Mouse (Mus musculus) myocyte (in vitro differentiated cells): Measurements from ENCODE around the gene Nap1l1. TPM values are rescaled to one million over a fixed set of nuclear protein-coding genes. Genes with fewer than 3 reads are reported as not detected.
A peak's percentile ranks its signal among the peaks of the same experiment; 100 is the strongest.
"Not testable (repeated sequence)": the region's sequence is repeated elsewhere in the genome, so short reads cannot be mapped to it uniquely, and the experiment has no call there.

ENCODE experiments used
- H3K27me3 ChIP-seq: one replicate; pipeline ENCODE4 v1.6.1; 2011; ENCODE audit not compliant: control insufficient read depth, insufficient read depth, insufficient read length
- H3K36me3 ChIP-seq: one replicate; pipeline ENCODE4 v1.6.1; 2011; ENCODE audit not compliant: control insufficient read depth, insufficient read depth
- H3K4me2 ChIP-seq: one replicate; pipeline ENCODE4 v1.6.1; 2011; ENCODE audit warnings: low read depth, control low read depth
- H3K4me3 ChIP-seq: one replicate; pipeline ENCODE4 v1.5.1; 2011; ENCODE audit warnings: mild to moderate bottlenecking, control low read depth, moderate library complexity
- H3K79me2 ChIP-seq: one replicate; pipeline ENCODE4 v1.6.1; 2011; ENCODE audit not compliant: control insufficient read depth, insufficient read depth
- H3ac ChIP-seq: one replicate; pipeline ENCODE4 v1.6.1; 2011; ENCODE audit not compliant: control insufficient read depth, insufficient read length
- CEBPB ChIP-seq: IDR thresholded peaks from 2 replicates; pipeline ENCODE4 v1.6.1; 2011; ENCODE audit warnings: mild to moderate bottlenecking, moderate library complexity; ENCODE audit not compliant: poor library complexity, insufficient read depth, severe bottlenecking
- E2F4 ChIP-seq: IDR thresholded peaks from one replicate; pipeline ENCODE4 v1.6.1; 2011; ENCODE audit warnings: mild to moderate bottlenecking, control low read depth, moderate library complexity; ENCODE audit not compliant: insufficient read depth
- MAX ChIP-seq: IDR thresholded peaks from one replicate; pipeline ENCODE4 v1.6.1; 2011; ENCODE audit warnings: low read depth, mild to moderate bottlenecking, control low read depth
- MYOD1 ChIP-seq, 3 experiments: IDR thresholded peaks; one replicate each; pipeline ENCODE4 v1.6.1; 2011; ENCODE audit warnings: control low read depth in 2 of 3, low read depth in 2 of 3, mild to moderate bottlenecking in 2 of 3, moderate library complexity in 1 of 3; ENCODE audit not compliant: insufficient read length in 2 of 3, control insufficient read depth in 1 of 3
- MYOG ChIP-seq, 3 experiments: IDR thresholded peaks; one replicate each; pipeline ENCODE4 v1.6.1; 2011; ENCODE audit warnings: control low read depth in 2 of 3, low read depth in 2 of 3, mild to moderate bottlenecking in 2 of 3; ENCODE audit not compliant: insufficient read length in 2 of 3, control insufficient read depth in 1 of 3, insufficient read depth in 1 of 3
- POLR2A ChIP-seq: IDR thresholded peaks from one replicate; pipeline ENCODE4 v1.6.1; 2011; ENCODE audit warnings: low read depth, mild to moderate bottlenecking, control low read depth, moderate library complexity; ENCODE audit not compliant: insufficient read length
- POLR2AphosphoS2 ChIP-seq: IDR thresholded peaks from one replicate; pipeline ENCODE4 v1.6.1; 2011; ENCODE audit warnings: low read depth, control low read depth; ENCODE audit not compliant: insufficient read length
- REST ChIP-seq: IDR thresholded peaks from one replicate; pipeline ENCODE4 v1.6.1; 2011; ENCODE audit warnings: mild to moderate bottlenecking, control low read depth, moderate library complexity; ENCODE audit not compliant: insufficient read depth, insufficient read length
- SRF ChIP-seq: IDR thresholded peaks from one replicate; pipeline ENCODE4 v1.6.1; 2011; ENCODE audit warnings: low read depth; ENCODE audit not compliant: control insufficient read depth, insufficient read length
- TCF12 ChIP-seq: IDR thresholded peaks from one replicate; pipeline ENCODE4 v1.6.1; 2011; ENCODE audit warnings: mild to moderate bottlenecking, control low read depth; ENCODE audit not compliant: poor library complexity, insufficient read depth, severe bottlenecking
- TCF3 ChIP-seq: IDR thresholded peaks from one replicate; pipeline ENCODE4 v1.6.1; 2011; ENCODE audit warnings: low read depth, control low read depth; ENCODE audit not compliant: insufficient read length
- USF1 ChIP-seq: IDR thresholded peaks from one replicate; pipeline ENCODE4 v1.6.1; 2011; ENCODE audit warnings: low read depth, mild to moderate bottlenecking, control low read depth, moderate library complexity
- polyA plus RNA-seq: library from polyadenylated mRNA; unstranded; fragments of >200 nt; fragmentation: generic; extraction: Trizol; gene quantifications from one replicate; pipeline ENCODE4 v1.2.1, GENCODE M21; 2012; ENCODE audit warnings: missing spikeins

Nap1l1 gene
- polyA plus RNA-seq, 1 experiment, result 130 TPM

DNA sequence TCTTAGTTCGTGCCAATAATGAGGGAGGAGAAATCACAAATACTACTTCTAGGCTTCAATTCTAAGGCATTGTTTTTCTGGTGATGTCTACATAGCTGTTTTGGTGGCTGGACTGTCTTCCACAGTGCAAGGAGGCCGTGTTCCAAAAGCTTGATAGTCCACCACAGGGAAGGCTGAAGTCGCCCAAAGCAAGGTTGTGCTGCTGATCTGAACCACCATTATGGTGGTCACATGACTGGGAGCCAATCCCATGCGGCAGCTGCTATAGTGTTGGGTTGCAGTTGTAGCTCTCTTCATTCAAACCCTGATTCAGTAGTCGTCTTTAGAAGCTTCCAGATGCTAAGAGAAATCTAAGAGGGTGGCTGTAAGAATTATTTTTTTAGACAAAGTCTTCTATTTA, 6.6 kb downstream of the Nap1l1 start:
- Histone ChIP-seq H3K27me3 (no peaks in the 10 kb centered on the region), H3K4me3 (no peak overlapping the region), H3ac (no peak overlapping the region), H3K4me2 (no peak overlapping the region), H3K79me2 (peaks cover 99% of the 10 kb centered on the region), H3K36me3 (peaks cover 26% of the 10 kb centered on the region)
- no peak for TF ChIP-seq MAX
- TF ChIP-seq CEBPB, result no peak
- peak; percentile 42 for TF ChIP-seq USF1

DNA sequence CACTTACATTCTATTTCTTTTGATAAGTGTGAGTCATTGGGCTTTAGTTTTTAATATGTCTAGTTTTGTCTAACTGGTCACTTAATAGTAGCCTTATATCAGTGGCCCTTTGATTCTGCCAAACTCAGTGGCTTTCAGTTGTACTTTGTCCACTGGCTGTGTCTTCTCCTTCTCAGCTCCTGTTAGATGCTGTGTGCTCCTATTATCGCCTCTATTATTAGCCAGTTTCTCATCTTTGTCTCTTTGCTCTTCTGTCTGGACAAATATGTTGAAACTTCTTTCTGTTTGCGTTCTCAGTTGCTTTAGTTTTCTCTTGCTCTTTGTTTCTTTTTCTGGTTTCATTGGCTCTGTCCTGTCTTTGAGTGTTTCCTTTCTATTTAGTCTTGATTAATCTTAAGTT, 9.6 kb downstream of the Nap1l1 start:
- TF ChIP-seq REST, result no peak
- no peak for TF ChIP-seq MYOG (IDR thresholded peaks at IDR 0.05; ENCODE audit: control insufficient read depth in 1 of 3, insufficient read depth in 1 of 3, insufficient read length in 2 of 3, low read depth in 2 of 3)
- TF ChIP-seq CEBPB, result no peak
- no peak for TF ChIP-seq MYOD1 (IDR thresholded peaks at IDR 0.05; ENCODE audit: control insufficient read depth in 1 of 3, insufficient read length in 2 of 3, low read depth in 2 of 3)
- TF ChIP-seq TCF12, result no peak
- no peak for TF ChIP-seq SRF
- no peak for TF ChIP-seq E2F4
- TF ChIP-seq POLR2AphosphoS2, result no peak
- no peak for TF ChIP-seq MAX
- no peak for TF ChIP-seq TCF3
- Histone ChIP-seq H3K4me3 (no peak overlapping the region), H3K36me3 (peaks cover 46% of the 10 kb centered on the region), H3K4me2 (no peak overlapping the region), H3K79me2 (peaks cover 97% of the 10 kb centered on the region), H3K27me3 (no peaks in the 10 kb centered on the region), H3ac (no peak overlapping the region)

GRCm38 (mm10) chr10:111484079-111484478, 11.1 kb downstream of the Nap1l1 start:
- H3ac ChIP-seq, result no peak overlapping the region
- H3K4me2 ChIP-seq, result no peak overlapping the region
- H3K79me2 ChIP-seq, result peaks cover 97% of the 10 kb centered on the region
- H3K4me3 ChIP-seq, result no peak overlapping the region
- TF ChIP-seq SRF (no peak), E2F4 (no peak), POLR2AphosphoS2 (no peak), CEBPB (no peak), REST (no peak), MAX (no peak), USF1 (no peak), TCF12 (no peak), TCF3 (no peak), MYOG (IDR thresholded peaks at IDR 0.05; ENCODE audit: control insufficient read depth in 1 of 3, insufficient read depth in 1 of 3, insufficient read length in 2 of 3, low read depth in 2 of 3) (no peak), MYOD1 (IDR thresholded peaks at IDR 0.05; ENCODE audit: control insufficient read depth in 1 of 3, insufficient read length in 2 of 3, low read depth in 2 of 3) (no peak)
- H3K27me3 ChIP-seq, result no peaks in the 10 kb centered on the region
- H3K36me3 ChIP-seq, result peaks cover 56% of the 10 kb centered on the region

GRCm38 (mm10) chr10:111488793-111489192, 15.8 kb downstream of the Nap1l1 start:
- H3K27me3 ChIP-seq, result no peaks in the 10 kb centered on the region
- no peak for TF ChIP-seq CEBPB
- TF ChIP-seq USF1, result no peak
- no peak for TF ChIP-seq POLR2A
- TF ChIP-seq TCF12, result no peak
- TF ChIP-seq SRF, result no peak
- TF ChIP-seq MYOD1 (IDR thresholded peaks at IDR 0.05; ENCODE audit: control insufficient read depth in 1 of 3, insufficient read length in 2 of 3, low read depth in 2 of 3), result no peak
- TF ChIP-seq MAX, result no peak
- TF ChIP-seq POLR2AphosphoS2, result no peak
- TF ChIP-seq MYOG (IDR thresholded peaks at IDR 0.05; ENCODE audit: control insufficient read depth in 1 of 3, insufficient read depth in 1 of 3, insufficient read length in 2 of 3, low read depth in 2 of 3), result no peak
- no peak for TF ChIP-seq TCF3
- TF ChIP-seq REST, result no peak
- no peak for TF ChIP-seq E2F4
- H3K4me2 ChIP-seq, result no peak overlapping the region
- H3K36me3 ChIP-seq, result peaks cover 80% of the 10 kb centered on the region
- no peak overlapping the region for H3ac ChIP-seq
- H3K4me3 ChIP-seq, result no peak overlapping the region
- peaks cover 51% of the 10 kb centered on the region for H3K79me2 ChIP-seq

DNA sequence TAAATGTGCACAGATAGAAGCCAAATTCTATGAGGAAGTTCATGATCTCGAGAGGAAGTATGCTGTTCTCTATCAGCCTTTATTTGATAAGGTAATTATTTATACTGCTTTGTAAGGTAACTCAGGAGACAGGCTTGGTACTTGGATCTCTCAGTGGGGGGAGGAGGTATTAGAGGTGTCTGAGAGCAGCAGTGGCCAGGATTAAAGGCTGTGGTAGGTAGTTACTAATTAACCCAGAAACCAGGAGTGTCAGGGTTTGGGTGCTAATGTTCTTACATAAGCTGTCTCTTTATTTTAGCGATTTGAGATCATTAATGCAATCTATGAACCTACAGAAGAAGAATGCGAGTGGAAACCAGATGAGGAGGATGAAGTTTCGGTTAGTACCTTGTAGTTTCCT, 17.1 kb downstream of the Nap1l1 start:
- not testable (repeated sequence) for H3ac ChIP-seq, H3K4me3 ChIP-seq, H3K27me3 ChIP-seq, H3K4me2 ChIP-seq
- H3K79me2 ChIP-seq, result peaks cover 38% of the 10 kb centered on the region
- H3K36me3 ChIP-seq, result peaks cover 81% of the 10 kb centered on the region
